Mouse (Mus musculus): Measurements from ENCODE around the gene Gm10197. TPM values are rescaled to one million over a fixed set of nuclear protein-coding genes. Genes with fewer than 3 reads are reported as not detected.

Gm10197 gene
- total RNA-seq, 2 experiments from 2014 or later: not detected

GRCm38 (mm10) chr19:53324866-53325265 lies 46.7 kb downstream of the Gm10197 start:
- ATAC-seq (replicated peaks; ENCODE audit: low FRiP score, poor library complexity, severe bottlenecking): no peak

- ATAC-seq (replicated peaks; ENCODE audit: low FRiP score, poor library complexity, severe bottlenecking): no peak
Measured at GRCm38 (mm10) chr19:53322438-53323048, 49.0 kb downstream of the Gm10197 start.

Other genes with a start within 250 kb of the Gm10197 start
- 38.0 and 46.8 TPM in 2 replicates for gene Add3, start 231.3 kb downstream of the Gm10197 start, total RNA-seq (2015; ENCODE audit: low replicate concordance)
- gene Add3, start 231.3 kb downstream of the Gm10197 start, total RNA-seq (2017; ENCODE audit: low replicate concordance): 35.1 and 35.5 TPM in 2 replicates
- 71.1 and 75.4 TPM in 2 replicates for gene Mxi1, start 61.2 kb downstream of the Gm10197 start, total RNA-seq (2015; ENCODE audit: low replicate concordance)
- 156 and 229 TPM in 2 replicates for gene Mxi1, start 61.2 kb downstream of the Gm10197 start, total RNA-seq (2017; ENCODE audit: low replicate concordance)
- gene Smndc1, start 18.8 kb upstream of the Gm10197 start, total RNA-seq (2015; ENCODE audit: low replicate concordance): 17.5 and 29.0 TPM in 2 replicates
- gene Smndc1, start 18.8 kb upstream of the Gm10197 start, total RNA-seq (2017; ENCODE audit: low replicate concordance): 17.3 and 18.9 TPM in 2 replicates
- 1.9 and 2.9 TPM in 2 replicates for gene Dusp5, start 157.3 kb upstream of the Gm10197 start, total RNA-seq (2015; ENCODE audit: low replicate concordance)
- 0.42 and 1.8 TPM in 2 replicates for gene Dusp5, start 157.3 kb upstream of the Gm10197 start, total RNA-seq (2017; ENCODE audit: low replicate concordance)
- gene Nutf2-ps1, start 217.3 kb upstream of the Gm10197 start, total RNA-seq (2015; ENCODE audit: low replicate concordance): 4.0 and 22.2 TPM in 2 replicates
- gene Nutf2-ps1, start 217.3 kb upstream of the Gm10197 start, total RNA-seq (2017; ENCODE audit: low replicate concordance): 21.7 and 52.3 TPM in 2 replicates
- gene Smc3, start 228.6 kb upstream of the Gm10197 start, total RNA-seq (2015; ENCODE audit: low replicate concordance): 49.2 and 62.9 TPM in 2 replicates
- 80.2 and 115 TPM in 2 replicates for gene Smc3, start 228.6 kb upstream of the Gm10197 start, total RNA-seq (2017; ENCODE audit: low replicate concordance)